Mouse (Mus musculus) cerebellum, postnatal 4 days (tissue): Measurements from ENCODE around the gene Bricd5.

Experiments used
- DNase-seq, 2 experiments: peaks; one replicate each; pipeline ENCODE4 v3.0.0; 2022; ENCODE audit warnings: low spot score in 2 of 2, mixed read lengths in 1 of 2

Bricd5 gene

DNA sequence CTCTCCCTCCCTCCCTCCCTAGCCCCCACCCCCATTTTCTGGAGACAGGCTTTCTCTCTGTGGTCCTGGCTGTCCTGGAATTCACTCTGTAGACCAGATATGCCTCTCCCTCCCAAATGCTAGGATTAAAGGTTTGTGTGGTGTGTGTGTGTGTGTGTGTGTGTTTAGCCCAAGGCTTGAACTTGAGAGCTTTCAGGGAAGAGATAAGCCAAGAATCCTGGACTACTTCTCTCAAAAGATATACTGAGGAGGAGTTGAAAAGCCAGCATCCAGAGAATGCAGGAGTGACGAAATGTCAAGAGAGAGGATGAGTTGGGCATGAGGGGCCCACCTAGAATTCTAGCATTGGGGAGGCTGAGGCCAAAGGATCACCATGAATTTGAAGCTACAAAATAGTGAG is 10.8 kb upstream of the Bricd5 start:
- DNase-seq, result no peak

DNA sequence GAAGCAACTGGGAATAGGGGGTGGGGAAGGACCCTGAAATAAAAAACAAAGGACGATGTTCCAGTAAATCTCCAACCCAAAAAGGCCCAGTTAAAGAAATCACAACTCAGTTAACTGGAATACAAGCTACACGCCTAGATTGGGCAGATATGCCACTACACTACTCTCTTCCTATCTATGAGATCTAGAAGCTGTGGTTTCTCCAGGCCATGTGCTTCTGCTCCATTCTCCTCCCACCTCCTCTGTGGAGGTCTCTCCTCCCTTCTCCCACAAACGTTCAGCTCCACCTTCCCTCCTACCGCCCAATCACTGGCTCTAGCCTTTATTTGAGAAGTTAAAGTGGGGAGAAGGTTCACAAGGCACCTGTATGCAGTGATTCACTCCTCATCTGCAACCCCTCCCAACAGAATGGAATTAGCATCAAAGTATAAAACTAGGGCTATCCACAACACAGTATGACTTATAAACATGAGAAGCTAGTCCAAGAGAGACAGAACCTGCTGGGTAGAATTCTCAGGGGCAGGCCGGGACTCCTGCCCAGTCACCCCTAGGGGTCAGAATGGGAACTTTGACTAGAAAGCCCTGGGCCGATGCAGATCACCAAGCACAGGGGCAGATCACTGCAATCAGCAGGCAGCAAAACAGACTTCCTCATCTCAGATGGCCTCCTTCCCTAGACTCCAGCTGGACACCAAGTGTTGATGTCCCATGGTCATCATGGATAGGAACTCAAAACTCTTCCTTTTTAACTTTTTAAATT is 10.1 kb upstream of the Bricd5 start:
- no peak for DNase-seq

DNA sequence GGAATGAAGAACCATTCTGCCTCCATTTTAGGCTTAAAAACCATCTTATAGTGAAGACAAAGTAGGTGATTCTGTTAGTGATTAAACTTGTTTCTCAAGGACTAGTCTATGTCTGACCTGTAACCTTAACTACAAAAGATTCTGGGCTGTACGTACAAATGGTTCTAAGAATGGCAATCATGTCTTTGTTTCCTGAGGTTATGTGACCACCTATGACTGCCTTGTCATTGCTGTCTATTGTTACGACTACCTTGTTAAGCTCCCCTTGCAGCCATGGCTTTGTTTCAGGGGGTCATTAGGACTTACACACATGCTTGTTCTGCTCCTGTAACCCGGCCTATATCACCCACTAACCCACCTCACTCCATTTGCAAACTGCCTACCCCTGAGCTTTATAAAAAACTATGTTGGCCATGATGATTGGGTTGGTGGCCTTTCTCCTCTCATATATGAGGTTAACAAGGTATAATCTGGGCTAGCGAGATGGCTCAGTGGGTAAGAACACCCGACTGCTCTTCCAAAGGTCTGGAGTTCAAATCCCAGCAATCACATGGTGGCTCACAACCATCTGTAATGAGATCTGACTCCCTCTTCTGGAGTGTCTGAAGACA is 4.9 kb upstream of the Bricd5 start:
- no peak for DNase-seq

DNA sequence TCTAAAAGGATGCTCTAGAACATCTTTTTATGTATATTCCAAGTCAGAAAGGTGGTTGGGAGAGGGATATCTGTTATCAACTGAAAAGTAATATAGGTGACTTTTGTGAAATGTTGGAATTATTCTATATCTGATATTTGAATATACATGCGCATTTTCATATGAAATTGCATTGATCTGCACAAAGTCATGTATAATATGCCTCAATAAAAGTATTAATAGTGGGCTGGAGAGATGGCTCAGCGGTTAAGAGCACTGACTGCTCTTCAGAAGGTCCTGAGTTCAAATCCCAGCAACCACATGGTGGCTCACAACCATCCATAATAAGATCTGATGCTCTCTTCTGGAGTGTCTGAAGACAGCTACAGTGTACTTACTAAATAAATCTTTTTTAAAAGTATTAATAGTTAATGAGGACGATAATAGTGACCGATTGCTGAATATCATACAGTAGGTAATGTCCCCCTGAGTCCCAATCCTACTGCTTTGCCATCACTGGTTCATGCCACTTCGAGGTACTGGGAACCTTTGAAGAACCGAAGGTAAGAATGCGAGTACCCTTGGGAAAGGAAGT is 4.3 kb upstream of the Bricd5 start:
- no peak for DNase-seq

DNA sequence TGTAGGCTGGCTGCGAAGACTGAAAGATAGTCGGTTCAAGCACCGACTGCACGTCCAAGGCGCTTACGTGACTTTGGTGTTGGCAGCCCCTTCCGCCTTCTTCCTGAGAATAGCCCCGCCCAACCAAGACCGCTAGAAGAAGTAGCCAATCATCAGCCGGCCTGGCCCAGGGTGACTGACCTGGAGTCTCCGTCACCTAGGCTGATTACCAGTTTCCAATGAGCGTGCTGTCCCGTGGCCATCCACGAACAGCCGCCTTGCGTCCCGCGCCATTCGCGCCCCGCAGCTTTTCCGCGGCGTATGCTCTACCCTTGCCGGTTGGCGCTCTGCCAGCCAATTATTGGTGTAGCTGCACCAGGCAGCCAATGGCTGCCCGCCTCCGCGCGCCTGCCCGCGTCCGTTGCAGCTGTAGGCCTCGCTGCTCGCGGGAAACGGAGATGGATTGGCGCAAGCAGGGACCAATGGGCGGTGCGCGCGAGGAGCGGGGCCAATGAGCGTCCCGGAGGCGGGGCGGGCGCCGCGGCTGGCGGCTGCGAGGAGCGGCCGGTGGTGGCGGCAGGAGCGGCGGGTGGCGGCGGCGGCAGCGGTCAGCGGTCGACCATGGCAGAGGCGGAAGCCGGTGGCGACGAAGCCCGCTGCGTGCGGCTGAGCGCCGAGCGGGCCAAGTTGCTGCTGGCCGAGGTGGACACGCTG is 3.6 kb upstream of the Bricd5 start, which contains the start of the genes E4f1 and Pgp:
TSS of gene E4f1 (minus strand) at position 404 of the 693 bp plus-strand sequence.
TSS of gene Pgp (plus strand) at position 483 of the 693 bp plus-strand sequence.
- peak; percentile 96 to 99 for DNase-seq

DNA sequence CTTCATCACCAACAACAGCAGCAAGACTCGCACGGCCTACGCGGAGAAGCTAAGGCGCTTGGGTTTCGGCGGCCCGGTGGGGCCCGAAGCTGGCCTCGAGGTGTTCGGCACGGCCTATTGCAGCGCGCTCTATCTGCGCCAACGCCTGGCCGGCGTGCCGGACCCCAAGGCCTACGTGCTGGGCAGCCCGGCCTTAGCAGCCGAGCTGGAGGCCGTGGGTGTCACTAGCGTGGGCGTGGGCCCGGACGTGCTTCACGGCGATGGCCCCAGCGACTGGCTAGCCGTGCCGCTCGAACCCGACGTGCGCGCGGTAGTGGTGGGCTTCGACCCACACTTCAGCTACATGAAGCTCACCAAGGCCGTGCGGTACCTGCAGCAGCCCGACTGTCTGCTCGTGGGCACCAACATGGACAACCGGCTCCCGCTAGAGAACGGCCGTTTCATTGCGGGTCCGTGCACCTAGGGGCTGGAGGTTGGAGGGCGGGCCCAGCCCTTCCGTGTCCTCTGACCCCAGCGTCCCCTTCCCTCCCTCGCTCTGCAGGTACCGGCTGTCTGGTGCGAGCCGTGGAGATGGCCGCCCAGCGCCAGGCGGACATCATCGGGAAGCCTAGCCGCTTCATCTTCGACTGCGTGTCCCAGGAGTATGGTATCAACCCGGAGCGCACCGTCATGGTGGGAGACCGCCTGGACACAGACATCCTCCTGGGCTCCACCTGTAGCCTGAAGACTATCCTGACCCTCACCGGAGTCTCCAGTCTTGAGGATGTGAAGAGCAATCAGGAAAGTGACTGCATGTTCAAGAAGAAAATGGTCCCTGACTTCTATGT is 2.8 kb upstream of the Bricd5 start:
- DNase-seq, result peak in 1 of 2 experiments; percentile 45

DNA sequence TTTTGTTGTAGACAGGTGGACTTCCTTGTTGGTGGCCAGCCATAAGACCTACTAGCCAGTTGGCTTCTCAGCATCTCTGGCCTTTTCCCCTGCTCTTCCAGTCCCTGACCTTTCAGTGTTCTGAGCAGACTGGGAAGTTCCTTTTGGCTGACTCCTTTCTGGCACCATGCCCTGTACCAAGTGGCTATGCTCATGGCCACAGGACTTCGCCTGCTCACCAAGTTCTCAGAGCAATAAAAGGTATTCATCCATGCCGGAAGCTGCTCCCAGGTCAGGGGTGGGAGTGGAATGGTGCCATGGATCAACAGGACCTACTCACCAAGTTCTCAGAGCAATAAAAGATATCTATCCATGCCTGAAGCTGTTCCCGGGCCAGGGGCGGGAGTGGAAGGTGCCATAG is 1.2 kb upstream of the Bricd5 start:
- DNase-seq, result no peak

DNA sequence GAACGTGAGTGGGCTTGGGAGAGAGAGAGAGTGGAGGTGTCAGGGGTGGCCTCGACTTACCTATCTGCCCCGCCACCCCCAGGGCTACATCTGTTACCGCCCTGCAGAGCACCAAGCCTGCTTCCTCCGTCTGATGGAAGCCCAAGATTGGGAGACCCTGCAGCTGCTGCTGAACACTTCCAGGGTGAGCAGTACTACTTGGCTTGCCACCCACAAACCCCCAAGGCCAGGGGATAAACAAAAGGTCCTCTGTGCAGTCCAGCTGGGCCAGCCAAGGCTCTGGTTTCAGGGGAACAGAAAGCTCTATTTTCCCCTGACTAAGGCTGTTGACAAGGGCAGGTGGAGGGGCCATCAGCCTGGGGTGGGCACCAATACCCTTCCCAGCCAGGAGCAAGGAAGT is 873 bp downstream of the Bricd5 start:
- no peak for DNase-seq

DNA sequence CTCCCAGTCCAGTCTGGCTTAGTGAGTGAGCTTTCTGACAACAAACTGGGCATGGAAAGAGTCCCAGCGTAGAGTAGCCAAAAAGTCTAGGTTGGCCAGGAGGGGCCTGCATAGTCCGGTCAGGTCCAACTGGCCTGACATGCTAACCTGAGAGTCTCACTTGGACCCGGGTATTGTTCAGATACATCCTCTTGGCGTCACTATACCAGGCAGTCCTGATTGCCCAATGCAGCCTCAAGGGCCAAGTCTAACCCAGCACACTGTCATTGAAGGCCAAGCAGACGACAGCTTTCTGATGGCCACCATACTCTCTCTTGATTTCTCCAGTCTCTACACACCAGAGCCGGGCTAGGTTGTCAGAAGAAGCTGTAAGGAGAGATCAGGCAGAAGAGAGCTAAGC is 1.9 kb downstream of the Bricd5 start:
- no peak for DNase-seq

DNA sequence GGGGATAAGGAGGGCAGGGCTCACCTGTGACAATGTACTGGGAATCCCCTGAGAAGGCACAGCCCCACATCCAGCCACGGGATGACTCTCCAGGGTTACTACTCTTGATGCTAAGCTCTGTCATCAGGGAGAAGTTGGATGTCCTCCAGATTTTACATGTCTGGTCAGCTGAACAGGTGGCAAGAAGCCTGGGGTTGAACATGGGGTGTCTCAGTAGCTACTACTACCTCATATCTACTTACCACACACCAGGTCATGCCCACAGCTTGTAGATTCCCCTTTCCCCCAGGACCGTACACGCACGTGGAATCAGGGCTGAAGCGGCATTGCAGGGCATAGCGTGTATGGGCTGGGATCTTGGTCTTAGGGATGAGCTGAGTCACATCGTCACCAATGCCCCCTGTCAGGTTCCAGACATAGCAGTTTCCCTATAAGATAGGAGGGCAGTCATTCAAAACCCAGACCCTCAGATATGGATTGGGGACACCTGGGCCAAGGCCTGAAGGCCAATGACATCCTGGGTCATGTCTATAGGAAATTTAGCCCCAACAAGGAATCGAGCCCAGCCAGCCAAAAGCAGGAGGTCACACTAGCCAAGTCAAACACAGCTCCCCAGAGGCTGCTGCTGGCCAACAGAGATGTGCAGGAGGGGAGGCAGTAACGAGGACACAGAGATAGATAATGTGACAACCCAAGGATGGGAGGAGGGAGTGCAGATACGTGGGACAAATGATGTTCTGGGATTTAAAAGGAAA is 2.5 kb downstream of the Bricd5 start:
- no peak for DNase-seq

DNA sequence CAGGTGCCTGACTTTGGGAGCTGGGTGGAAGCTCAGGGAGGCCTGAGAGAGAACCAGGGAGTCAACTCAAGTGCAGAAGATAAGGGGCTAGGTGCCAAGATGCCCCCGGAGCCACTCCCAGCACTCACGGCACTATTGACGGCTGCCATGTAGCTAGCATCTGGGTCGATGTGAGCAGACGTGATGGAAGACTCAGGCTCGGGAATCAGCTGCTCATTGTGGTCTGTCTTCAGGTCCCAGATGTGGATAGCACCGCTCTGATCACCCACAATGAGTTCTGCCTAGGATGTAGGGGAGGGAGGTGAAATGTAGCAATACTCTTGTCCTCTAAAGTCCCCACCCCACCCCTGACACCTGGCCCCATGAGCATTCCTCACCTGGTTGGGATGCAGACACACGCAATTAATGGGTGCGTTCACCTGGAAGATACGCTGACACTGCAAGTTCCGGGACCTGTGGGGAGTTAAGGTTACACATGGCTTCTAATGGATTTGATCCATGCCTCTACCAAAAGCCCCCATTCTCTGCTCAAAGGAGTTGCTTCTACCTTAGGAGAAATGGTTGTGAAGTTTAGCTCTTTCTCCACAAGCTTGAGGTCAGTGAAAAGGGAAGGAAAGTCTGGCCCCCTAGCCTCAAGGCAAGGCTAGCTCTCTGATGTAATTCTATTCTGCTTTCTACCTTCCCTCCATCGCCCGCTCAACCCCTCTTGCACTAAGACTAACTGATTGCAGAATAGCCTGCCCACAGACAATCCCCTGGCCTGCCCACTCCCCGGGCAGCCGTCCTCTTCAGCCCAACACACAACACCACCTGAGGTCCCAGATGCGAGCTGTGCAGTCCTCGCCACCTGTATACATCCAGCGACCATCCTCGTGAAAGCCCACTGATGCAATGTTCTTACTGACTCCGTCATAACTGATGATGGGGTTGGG is 3.6 kb downstream of the Bricd5 start:
- no peak for DNase-seq

DNA sequence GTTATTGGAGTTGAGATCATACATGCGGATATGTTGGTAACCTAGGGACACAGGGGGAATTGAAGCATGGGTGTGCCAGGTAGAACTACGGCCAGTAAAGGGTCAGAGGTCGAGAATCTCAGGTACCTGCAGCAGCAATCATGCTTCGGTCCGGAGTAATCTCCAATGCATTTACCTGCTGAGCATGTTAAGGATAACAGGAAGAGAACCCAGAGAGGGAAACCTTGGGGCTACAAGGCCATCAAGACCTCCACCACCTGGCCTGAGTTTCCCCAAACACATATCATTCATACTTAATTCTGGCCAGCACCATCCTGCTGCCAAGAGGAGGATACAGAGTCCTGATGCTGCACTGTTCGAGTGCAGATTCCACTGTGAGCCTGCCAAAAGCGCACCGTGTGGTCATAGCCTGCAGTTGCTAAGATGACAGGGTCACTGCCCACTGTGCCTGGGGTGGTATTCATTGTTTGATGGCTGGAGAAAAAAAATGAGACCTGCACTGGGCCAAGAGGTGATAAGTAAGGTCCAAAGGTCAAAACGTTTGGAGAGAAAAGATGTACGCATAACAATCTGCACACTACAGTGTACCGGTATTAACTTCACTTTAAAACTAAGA is 4.4 kb downstream of the Bricd5 start:
- no peak for DNase-seq

DNA sequence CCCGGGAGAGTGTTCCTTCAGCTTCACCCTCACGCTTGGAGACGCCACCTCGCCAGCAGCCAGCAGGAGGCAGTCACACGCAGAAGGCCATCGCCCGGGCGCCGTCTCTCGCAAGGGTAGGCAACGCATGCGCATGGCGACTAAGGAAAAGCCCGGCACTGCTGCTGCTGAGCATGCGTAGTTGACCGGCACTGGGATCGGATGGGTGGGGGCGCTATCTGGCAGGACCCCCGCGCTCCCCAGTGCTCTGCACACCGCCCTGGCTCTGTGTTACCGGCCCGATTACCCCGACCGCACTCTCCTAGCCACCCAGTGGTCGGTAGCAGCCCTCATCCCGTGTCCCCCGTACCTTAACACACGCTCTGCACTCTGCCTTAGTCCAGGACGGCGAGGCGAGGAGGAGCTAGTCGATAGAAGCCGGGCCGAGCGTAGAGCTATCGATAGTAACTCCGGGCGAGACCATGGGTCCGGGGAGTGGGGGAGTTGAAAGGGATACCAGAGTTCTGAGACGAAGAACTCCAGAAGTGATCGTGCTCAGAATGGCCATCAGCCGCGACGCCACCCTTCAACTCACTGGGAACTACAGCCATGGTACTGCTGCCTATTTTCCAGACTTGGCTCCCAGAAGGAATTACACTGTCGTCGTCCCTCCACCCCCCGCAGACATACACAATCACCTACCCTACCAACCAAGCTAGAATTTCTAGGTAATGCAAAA is 5.1 kb downstream of the Bricd5 start, which contains the start of gene Mlst8:
TSS of gene Mlst8 (minus strand) at position 416 of the 718 bp plus-strand sequence.
- peak; percentile 95 to 98 for DNase-seq

DNA sequence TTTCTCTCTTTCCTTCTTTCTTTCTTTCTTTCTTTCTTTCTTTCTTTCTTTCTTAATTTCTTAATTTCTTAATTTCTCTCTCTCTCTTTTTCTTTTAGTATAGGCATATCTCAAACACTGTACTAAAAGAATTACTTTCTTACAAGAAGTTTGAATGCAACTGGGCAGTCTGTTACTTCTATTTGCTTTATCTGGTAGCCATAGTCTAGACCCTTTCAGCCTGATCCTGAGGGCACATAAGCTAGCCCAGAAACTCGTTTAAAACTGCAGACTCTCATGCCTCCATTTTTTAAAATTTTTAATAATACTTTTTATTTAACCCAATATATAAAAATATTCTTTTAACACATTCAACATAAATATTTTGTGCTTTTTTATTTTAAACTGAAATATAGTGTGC is 5.7 kb downstream of the Bricd5 start:
- DNase-seq, result no peak

DNA sequence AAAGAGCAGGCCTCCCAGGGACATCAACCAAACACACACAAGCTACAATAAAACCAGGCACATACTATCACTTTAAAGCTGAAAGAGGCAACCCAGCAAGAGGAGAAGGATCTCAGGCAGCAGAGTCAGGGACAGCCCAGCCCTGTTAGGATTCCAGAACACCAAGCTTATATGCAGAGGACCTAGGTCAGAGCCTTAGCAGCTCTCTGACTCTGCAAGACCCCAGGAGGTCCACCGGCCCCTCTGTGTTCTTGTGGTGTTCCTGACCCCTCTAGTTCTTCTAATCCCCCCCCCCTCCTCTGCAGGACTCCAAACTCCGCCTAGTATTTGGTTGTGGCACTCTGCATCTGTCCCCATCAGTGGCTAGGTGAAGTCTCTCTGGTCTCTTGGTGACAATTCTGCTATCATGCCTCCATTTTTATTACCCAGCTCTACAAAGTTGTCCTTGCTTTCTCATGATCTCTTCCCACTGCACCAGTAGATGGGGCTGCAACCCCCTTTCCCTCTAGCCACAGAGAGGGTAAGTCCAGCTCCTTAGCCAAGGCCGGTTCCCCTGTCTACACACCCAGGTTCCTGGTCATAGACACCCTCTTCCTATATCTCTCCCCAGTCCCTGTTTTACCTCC is 6.6 kb downstream of the Bricd5 start:
- no peak for DNase-seq

DNA sequence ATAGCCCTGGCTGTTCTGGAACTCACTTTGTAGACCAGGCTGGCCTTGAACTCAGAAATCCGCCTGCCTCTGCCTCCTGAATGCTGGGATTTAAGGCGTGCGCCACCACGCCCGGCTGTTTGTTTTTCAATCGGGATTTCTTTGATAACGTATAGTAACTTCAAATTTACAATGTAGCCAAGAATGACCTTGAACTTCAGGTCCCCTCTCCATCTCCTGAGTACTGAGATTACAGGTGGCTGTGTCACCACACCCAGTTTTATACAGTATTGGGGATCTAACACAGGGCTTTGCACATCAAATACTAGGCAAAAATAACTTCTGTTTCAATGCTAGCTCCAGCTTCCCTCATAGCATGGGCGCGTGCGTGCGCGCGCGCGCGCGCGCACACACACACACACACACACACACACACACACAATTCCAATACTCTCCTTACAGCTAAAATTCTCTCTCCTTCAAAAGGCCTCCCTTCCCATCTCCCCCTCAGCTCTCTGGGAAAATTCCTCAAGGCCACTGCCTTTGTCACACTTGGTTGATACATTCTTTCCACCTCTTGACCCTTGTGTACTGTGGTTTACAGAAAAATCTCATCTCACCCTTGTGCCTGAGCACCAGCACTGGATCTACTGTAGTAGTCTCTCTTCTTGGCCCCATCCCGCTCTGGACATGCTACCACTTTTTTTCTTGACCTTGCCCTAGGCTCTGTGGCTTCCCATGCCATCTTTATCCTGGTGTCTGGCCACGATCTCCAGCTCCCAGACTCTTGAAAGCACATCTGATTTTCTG is 7.5 kb downstream of the Bricd5 start:
- no peak for DNase-seq

DNA sequence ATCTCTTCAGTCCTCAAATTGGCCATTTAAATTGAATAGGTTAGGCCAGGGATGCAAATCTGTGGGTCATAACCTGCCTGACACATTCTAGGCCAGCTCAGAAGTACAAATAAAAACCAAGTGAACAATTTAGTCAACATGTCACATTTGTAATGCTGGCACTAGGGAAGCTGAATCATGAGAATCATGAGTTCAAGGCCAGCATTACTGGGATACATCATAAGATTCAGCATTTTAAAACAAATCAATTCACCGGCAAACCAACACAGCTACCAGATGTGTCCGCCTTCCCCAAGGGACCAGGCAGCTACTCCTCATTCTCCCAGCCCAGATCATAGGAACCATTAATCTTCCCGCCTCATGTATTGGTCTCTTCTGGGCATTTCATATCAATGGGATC is 9.8 kb downstream of the Bricd5 start:
- DNase-seq, result no peak
